Comparison of ENCODE assay signal across 10 mouse cellular contexts in the genomic region with DNA sequence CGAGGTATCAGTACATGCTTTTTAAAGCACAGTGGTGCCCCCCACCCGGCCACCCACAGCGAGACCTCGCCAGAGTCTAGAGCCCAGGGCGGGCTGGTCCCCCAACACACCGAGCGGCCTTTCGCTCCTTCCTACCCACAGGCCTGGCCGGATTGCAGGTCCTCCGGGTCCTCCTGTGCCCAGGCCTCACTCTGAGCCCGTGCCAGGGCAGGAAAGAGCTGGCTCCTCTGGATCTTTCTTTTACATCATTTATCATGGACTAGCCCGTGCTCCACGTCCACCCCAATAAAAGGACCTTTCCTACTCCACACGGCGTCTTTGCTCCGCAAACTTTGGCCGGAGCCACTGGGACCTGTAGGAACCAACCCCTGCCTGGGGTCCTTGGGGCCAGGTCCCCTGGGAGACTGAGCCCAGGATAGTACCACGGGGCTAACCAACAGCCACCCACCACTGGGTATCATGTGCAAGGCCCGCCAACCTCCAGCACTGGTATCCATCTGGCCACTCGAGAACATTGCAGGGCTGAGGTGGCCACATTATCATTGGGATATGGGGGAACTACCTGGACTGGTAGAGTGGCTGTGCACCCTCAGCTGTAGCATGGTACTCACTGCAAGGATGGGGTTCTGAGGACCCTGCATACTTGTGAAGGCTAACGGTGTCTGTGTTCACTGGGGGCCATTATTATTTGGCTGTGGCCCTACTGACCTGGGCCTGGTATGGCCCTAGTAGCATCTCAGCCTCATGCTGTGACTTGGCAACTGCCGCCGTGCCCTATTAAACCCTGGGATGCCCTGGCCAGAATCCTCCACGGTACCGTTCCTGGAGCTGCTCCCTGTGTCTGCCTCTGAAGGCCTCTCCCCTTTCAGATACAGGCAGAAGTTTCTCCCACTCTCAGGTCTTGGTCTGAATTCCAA. TPM values are rescaled to one million over a fixed set of nuclear protein-coding genes. Genes with fewer than 3 reads are reported as not detected.
DNase-seq lines count a peak whose midpoint lies in the region; ATAC-seq and TF ChIP-seq lines count a peak whose summit lies in the region.
"Had no signal": no experiment of that assay in that cellular context is flagged by ENCODE, and none has a peak within 500 bp of the region (broad histone marks: within the 10 kb centered on the region; RNA-seq: fewer than 3 reads in every experiment).

No protein-coding gene starts in this region.

- H3K27me3 ChIP-seq in liver, adult 2 months (ENCODE audit: control insufficient read depth, insufficient read depth, low read length): no peaks in the 10 kb centered on the region
- no peaks in the 10 kb centered on the region for H3K27me3 ChIP-seq in liver, postnatal 0 days (ENCODE audit: insufficient read depth, low read length)
- peaks cover 22% of the 10 kb centered on the region for H3K27me3 ChIP-seq in hindbrain, embryonic 10.5 days (ENCODE audit: insufficient read depth, poor library complexity, severe bottlenecking)
- H3K27me3 ChIP-seq in midbrain, embryonic 13.5 days: no peaks in the 10 kb centered on the region

- WGBS in liver, adult 2 months: 85% methylated on average over 25 of the region's 25 CpGs
- WGBS in liver, postnatal 0 days (ENCODE audit: insufficient replicate concordance): 88% methylated on average over 25 of the region's 25 CpGs
- WGBS in hindbrain, embryonic 10.5 days: 88% methylated on average over 25 of the region's 25 CpGs
- WGBS in midbrain, embryonic 13.5 days: 89% methylated on average over 25 of the region's 25 CpGs

- no peak for TF ChIP-seq POLR2A in liver, adult 2 months (IDR thresholded peaks at IDR 0.05; ENCODE audit: extremely low read depth, insufficient read depth, low read length)

- H3K36me3 ChIP-seq in liver, adult 2 months (ENCODE audit: control insufficient read depth, insufficient read depth, low read length): no peaks in the 10 kb centered on the region
- peaks cover 40% of the 10 kb centered on the region for H3K36me3 ChIP-seq in liver, postnatal 0 days (replicated peaks; ENCODE audit: insufficient read depth, low read length)
- peaks cover 78% of the 10 kb centered on the region for H3K36me3 ChIP-seq in hindbrain, embryonic 10.5 days
- peaks cover 74% of the 10 kb centered on the region for H3K36me3 ChIP-seq in midbrain, embryonic 13.5 days

- TF ChIP-seq EP300 in liver, postnatal 0 days (IDR thresholded peaks at IDR 0.05; ENCODE audit: low read depth): no peak

- peaks cover 5% of the 10 kb centered on the region; the same call in 1 of the 2 replicates for H3K79me2 ChIP-seq in liver, adult 2 months (ENCODE audit: control insufficient read depth, insufficient read depth, low read length)

- TF ChIP-seq CTCF in liver, adult 2 months (IDR thresholded peaks at IDR 0.05; ENCODE audit: low read depth, low read length): no peak
- no peak for TF ChIP-seq CTCF in liver, postnatal 0 days (IDR thresholded peaks at IDR 0.05; ENCODE audit: low read depth)

- H3K27ac ChIP-seq in liver, adult 2 months (replicated peaks; ENCODE audit: insufficient read depth, low read depth, low read length): no peak overlapping the region
- no peak overlapping the region for H3K27ac ChIP-seq in liver, postnatal 0 days (ENCODE audit: low read depth)
- H3K27ac ChIP-seq in hindbrain, embryonic 10.5 days: peak overlapping the region; percentile 89; the same call in 1 of the 2 replicates
- 0 out of 2 replicates have a peak overlapping the region, but pooled peaks have one; percentile 92 for H3K27ac ChIP-seq in midbrain, embryonic 13.5 days
- H3K27ac ChIP-seq: macrophage had no signal

- H3K9ac ChIP-seq in liver, adult 2 months (ENCODE audit: low read depth, low read length): no peak overlapping the region
- H3K9ac ChIP-seq in liver, postnatal 0 days (replicated peaks): no peak overlapping the region
- no peak overlapping the region for H3K9ac ChIP-seq in midbrain, embryonic 13.5 days (replicated peaks)

- no peaks in the 10 kb centered on the region for H3K9me3 ChIP-seq in liver, postnatal 0 days (ENCODE audit: low read length)
- H3K9me3 ChIP-seq in hindbrain, embryonic 10.5 days: no peaks in the 10 kb centered on the region
- no peaks in the 10 kb centered on the region for H3K9me3 ChIP-seq in midbrain, embryonic 13.5 days

- peaks cover 6% of the 10 kb centered on the region for H3K4me1 ChIP-seq in liver, adult 2 months (ENCODE audit: control insufficient read depth, insufficient read depth, low read length)
- peaks cover 5% of the 10 kb centered on the region; the same call in 1 of the 2 replicates for H3K4me1 ChIP-seq in liver, postnatal 0 days (ENCODE audit: insufficient read depth)
- peaks cover 45% of the 10 kb centered on the region for H3K4me1 ChIP-seq in hindbrain, embryonic 10.5 days (replicated peaks)
- H3K4me1 ChIP-seq in midbrain, embryonic 13.5 days (replicated peaks): peaks cover 37% of the 10 kb centered on the region

- no peak for ATAC-seq in liver, postnatal 0 days
- 0 out of 2 replicates have a peak, but pooled peaks have one; percentile 2 for ATAC-seq in midbrain, embryonic 13.5 days
- no peak for ATAC-seq in CD4-positive, CD25-positive, alpha-beta regulatory T cell, adult 4 months

- H3K4me2 ChIP-seq in liver, postnatal 0 days (ENCODE audit: low read depth, low read length): no peak overlapping the region
- no peak overlapping the region for H3K4me2 ChIP-seq in midbrain, embryonic 13.5 days (replicated peaks)

- peak; percentile 76 for DNase-seq in cerebellum, adult 11-12 months
- no peak for DNase-seq in cerebellum, postnatal 4 days (ENCODE audit: low spot score in 2 of 2)
- peak; percentile 41 for DNase-seq in liver, adult 2 months (ENCODE audit: extremely low read depth, low read depth, low spot score)
- no peak for DNase-seq in liver, postnatal 0 days
- no peak for DNase-seq in hindbrain, embryonic 10.5 days (ENCODE audit: low spot score)
- no peak for DNase-seq in adrenal gland, adult 2 months
- DNase-seq: thymus, postnatal 25 days had no signal

- no peak overlapping the region for H3K4me3 ChIP-seq in liver, adult 2 months (ENCODE audit: insufficient read depth, low read depth, low read length)
- no peak overlapping the region for H3K4me3 ChIP-seq in liver, postnatal 0 days (ENCODE audit: low read depth, low read length)
- peak overlapping the region; percentile 65 for H3K4me3 ChIP-seq in hindbrain, embryonic 10.5 days
- no peak overlapping the region for H3K4me3 ChIP-seq in midbrain, embryonic 13.5 days (replicated peaks)

RNA-seq across cellular contexts. Expression of a gene that starts 6.0 kb away (rescaled TPM):
- 7.7 and 8.3 TPM in 2 replicates for total RNA-seq in liver, adult 2 months (2014; rRNA removed)
- polyA plus RNA-seq in liver, adult 2 months (2012; rRNA removed): 32.5 and 34.1 TPM in 2 replicates
- polyA plus RNA-seq in liver, postnatal 0 days (2015; fragmentation: Nextera tagmentation; extraction: Ambion mirVana): 30.3 and 31.0 TPM in 2 replicates
- polyA plus RNA-seq in hindbrain, embryonic 10.5 days (2016; fragmentation: Nextera tagmentation; extraction: Ambion mirVana): 147 and 169 TPM in 2 replicates
- 197 TPM in 2 replicates for polyA plus RNA-seq in midbrain, embryonic 13.5 days (2015; fragmentation: Nextera tagmentation; extraction: Ambion mirVana)
- total RNA-seq in adrenal gland, adult 2 months (2021): 10 to 100 TPM; 54.7 to 76.7 TPM
- 129 and 149 TPM in 2 replicates for polyA plus RNA-seq in adrenal gland, adult 2 months (2012; rRNA removed)
- 10 to 100 TPM; 22.5 to 22.7 TPM for polyA plus RNA-seq in CD4-positive, CD25-positive, alpha-beta regulatory T cell, adult 4 months (2017; shearing (Covaris generic))

RNA-seq across cellular contexts. Expression of a gene that starts 10.3 kb away (rescaled TPM):
- 35.1 and 48.2 TPM in 2 replicates for total RNA-seq in liver, adult 2 months (2014; rRNA removed)
- 104 and 123 TPM in 2 replicates for polyA plus RNA-seq in liver, adult 2 months (2012; rRNA removed)
- 119 and 120 TPM in 2 replicates for polyA plus RNA-seq in liver, postnatal 0 days (2015; fragmentation: Nextera tagmentation; extraction: Ambion mirVana)
- polyA plus RNA-seq in hindbrain, embryonic 10.5 days (2016; fragmentation: Nextera tagmentation; extraction: Ambion mirVana): 221 and 249 TPM in 2 replicates
- 242 TPM in 2 replicates for polyA plus RNA-seq in midbrain, embryonic 13.5 days (2015; fragmentation: Nextera tagmentation; extraction: Ambion mirVana)
- 100 to 1,000 TPM; 130 to 133 TPM for total RNA-seq in adrenal gland, adult 2 months (2021)
- polyA plus RNA-seq in adrenal gland, adult 2 months (2012; rRNA removed): 230 and 261 TPM in 2 replicates
- 10 to 100 TPM; 65.1 to 82.9 TPM for polyA plus RNA-seq in CD4-positive, CD25-positive, alpha-beta regulatory T cell, adult 4 months (2017; shearing (Covaris generic))

RNA-seq across cellular contexts. Expression of a gene that starts 10.7 kb away (rescaled TPM):
- total RNA-seq in liver, adult 2 months (2014; rRNA removed): 2.3 and 3.8 TPM in 2 replicates
- 3.7 and 5.2 TPM in 2 replicates for polyA plus RNA-seq in liver, adult 2 months (2012; rRNA removed)
- 0.14 and 0.27 TPM in 2 replicates for polyA plus RNA-seq in liver, postnatal 0 days (2015; fragmentation: Nextera tagmentation; extraction: Ambion mirVana)
- polyA plus RNA-seq in hindbrain, embryonic 10.5 days (2016; fragmentation: Nextera tagmentation; extraction: Ambion mirVana): 3.3 and 6.8 TPM in 2 replicates
- 5.3 and 9.3 TPM in 2 replicates for polyA plus RNA-seq in midbrain, embryonic 13.5 days (2015; fragmentation: Nextera tagmentation; extraction: Ambion mirVana)
- 10 to 100 TPM in 1 of 2 experiments, 1 to 10 TPM in 1; 9.9 to 16.4 TPM for total RNA-seq in adrenal gland, adult 2 months (2021)
- 44.9 and 54.6 TPM in 2 replicates for polyA plus RNA-seq in adrenal gland, adult 2 months (2012; rRNA removed)
- under 1 TPM in 1 of 2 experiments, not detected in 1; 0.20 TPM for polyA plus RNA-seq in CD4-positive, CD25-positive, alpha-beta regulatory T cell, adult 4 months (2017; shearing (Covaris generic))

RNA-seq across cellular contexts. Expression of a gene that starts 11.6 kb away (rescaled TPM):
- 3.1 and 5.0 TPM in 2 replicates for total RNA-seq in liver, adult 2 months (2014; rRNA removed)
- 6.7 and 11.7 TPM in 2 replicates for polyA plus RNA-seq in liver, adult 2 months (2012; rRNA removed)
- polyA plus RNA-seq in liver, postnatal 0 days (2015; fragmentation: Nextera tagmentation; extraction: Ambion mirVana): 4.5 and 5.0 TPM in 2 replicates
- 76.3 and 88.4 TPM in 2 replicates for polyA plus RNA-seq in hindbrain, embryonic 10.5 days (2016; fragmentation: Nextera tagmentation; extraction: Ambion mirVana)
- polyA plus RNA-seq in midbrain, embryonic 13.5 days (2015; fragmentation: Nextera tagmentation; extraction: Ambion mirVana): 114 and 133 TPM in 2 replicates
- 10 to 100 TPM; 52.1 to 64.4 TPM for total RNA-seq in adrenal gland, adult 2 months (2021)
- 220 and 223 TPM in 2 replicates for polyA plus RNA-seq in adrenal gland, adult 2 months (2012; rRNA removed)
- polyA plus RNA-seq in CD4-positive, CD25-positive, alpha-beta regulatory T cell, adult 4 months (2017; shearing (Covaris generic)): 10 to 100 TPM; 16.3 to 19.5 TPM

RNA-seq across cellular contexts. Expression of a gene that starts 12.9 kb away (rescaled TPM):
- total RNA-seq in liver, adult 2 months (2014; rRNA removed): 11.6 and 12.7 TPM in 2 replicates
- 12.9 and 15.5 TPM in 2 replicates for polyA plus RNA-seq in liver, adult 2 months (2012; rRNA removed)
- 4.5 and 4.9 TPM in 2 replicates for polyA plus RNA-seq in liver, postnatal 0 days (2015; fragmentation: Nextera tagmentation; extraction: Ambion mirVana)
- polyA plus RNA-seq in hindbrain, embryonic 10.5 days (2016; fragmentation: Nextera tagmentation; extraction: Ambion mirVana): 18.2 and 22.5 TPM in 2 replicates
- 11.6 and 13.2 TPM in 2 replicates for polyA plus RNA-seq in midbrain, embryonic 13.5 days (2015; fragmentation: Nextera tagmentation; extraction: Ambion mirVana)
- 10 to 100 TPM; 15.6 to 26.7 TPM for total RNA-seq in adrenal gland, adult 2 months (2021)
- 58.3 and 77.4 TPM in 2 replicates for polyA plus RNA-seq in adrenal gland, adult 2 months (2012; rRNA removed)
- polyA plus RNA-seq in CD4-positive, CD25-positive, alpha-beta regulatory T cell, adult 4 months (2017; shearing (Covaris generic)): 1 to 10 TPM; 2.9 to 3.1 TPM

Comparison
In these comparisons a context has a peak if more than half of its experiments do, and no peak if none do; other contexts are left out.
1. DNase-seq: peak in cerebellum, adult 11-12 months (single experiment) and liver, adult 2 months (single experiment); none in cerebellum, postnatal 4 days (0 of 2), liver, postnatal 0 days (single experiment), hindbrain, embryonic 10.5 days (single experiment) and adrenal gland, adult 2 months (single experiment).
2. H3K27ac ChIP-seq: peak in hindbrain, embryonic 10.5 days (single experiment) and midbrain, embryonic 13.5 days (single experiment); none in liver, adult 2 months (single experiment) and liver, postnatal 0 days (single experiment).